Mouse (Mus musculus) left cerebral cortex, adult 2 months (tissue): ENCODE results near the gene A4galt. TPM values are rescaled to one million over a fixed set of nuclear protein-coding genes. Genes with fewer than 3 reads are reported as not detected.

ENCODE experiments used
- DNase-seq, 2 experiments: peaks; one replicate each; pipeline ENCODE4 v3.0.0; 2021 to 2022; ENCODE audit warnings: low spot score in 2 of 2, mixed read lengths in 1 of 2; ENCODE audit errors: extremely low spot score in 1 of 2
- H3K27ac ChIP-seq: fragments of 200-600 bp; 2 replicates; pipeline ENCODE4 v1.8.1; 2022
- H3K4me3 ChIP-seq: fragments of 200-600 bp; 2 replicates; pipeline ENCODE4 v1.8.1; 2022
- CTCF ChIP-seq: fragments of 200-600 bp; IDR thresholded peaks from 2 replicates; pipeline ENCODE4 v1.8.1; 2022; ENCODE audit warnings: antibody characterized with exemption, mild to moderate bottlenecking, moderate library complexity
- intact Hi-C: fragments of 180-260 bp; cut with DNase I; formaldehyde crosslinking; loops from one replicate; pipeline ENCODE4 v1.15.1; 2025
- long read RNA-seq, 2 experiments: library from polyadenylated mRNA; stranded (forward); transcript quantifications; one replicate each; pipeline ENCODE4 v2.0.0; 2021; ENCODE audit warnings: borderline mapping rate in 2 of 2
- total RNA-seq, 2 experiments: library from RNA; stranded (reverse); gene quantifications; 2 replicates each; pipeline ENCODE4 v1.2.3; 2021

The A4galt gene
- total RNA-seq: 1 to 10 TPM; 1.9 to 4.5 TPM
- long read RNA-seq, experiment 1, partial matches to known transcripts: 0 of 1 reads
- long read RNA-seq, experiment 1, other reads (novel, unspliced or antisense): 0 of 1 reads
- long read RNA-seq, experiment 2, partial matches to known transcripts: 0 of 1 reads
- long read RNA-seq, experiment 2, other reads (novel, unspliced or antisense): 1 of 1 reads

DNA sequence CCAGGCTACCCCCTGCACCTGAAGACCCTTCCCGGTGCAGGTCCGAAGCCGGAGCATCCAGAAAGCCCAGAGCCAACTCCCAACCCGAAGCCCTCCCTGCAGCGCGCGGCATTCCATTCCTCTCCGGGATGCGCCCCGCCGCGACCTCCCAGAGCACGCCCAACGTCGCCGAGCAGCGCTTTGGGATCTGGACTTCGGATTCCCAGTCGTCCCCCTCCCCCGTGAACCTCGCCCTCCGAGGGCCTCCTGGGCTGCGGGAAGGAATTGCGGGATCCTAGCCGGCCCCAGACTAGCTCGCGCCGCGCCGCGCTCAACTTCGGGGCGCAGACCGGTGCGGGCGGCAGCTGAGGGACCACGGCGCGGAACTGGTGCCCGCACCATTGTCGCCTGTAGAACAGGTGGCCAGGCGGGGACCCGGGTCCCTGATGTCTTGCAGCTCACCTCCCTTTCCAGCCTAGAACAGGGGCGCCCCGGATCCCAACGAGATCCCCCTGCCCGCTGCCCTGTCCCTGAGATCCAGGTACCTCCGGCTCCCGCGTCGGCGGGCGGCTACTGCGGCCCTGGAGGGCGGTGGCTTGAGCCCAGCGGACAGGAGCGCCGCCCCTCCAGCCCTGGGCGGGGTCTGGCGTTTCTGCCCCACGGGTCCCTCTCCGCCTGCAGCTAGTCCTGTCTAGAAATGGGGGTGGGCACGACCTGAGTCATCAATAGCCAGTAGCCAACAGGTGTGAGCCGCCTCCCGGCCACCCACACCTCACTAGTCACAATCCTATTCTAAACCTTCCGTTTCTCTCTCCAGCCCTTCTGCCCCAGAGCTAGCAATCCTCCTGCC, at the start of gene A4galt:
A4galt (minus strand) TSS at position 599 of the 829 bp plus-strand sequence.
- Histone ChIP-seq H3K4me3 (peak within 1 kb of the TSS; percentile 57), H3K27ac (peak within 1 kb of the TSS; percentile 74)
- peak; percentile 20 to 25 for DNase-seq
- intact Hi-C loops: no loop called here
- no peak for TF ChIP-seq CTCF

DNA sequence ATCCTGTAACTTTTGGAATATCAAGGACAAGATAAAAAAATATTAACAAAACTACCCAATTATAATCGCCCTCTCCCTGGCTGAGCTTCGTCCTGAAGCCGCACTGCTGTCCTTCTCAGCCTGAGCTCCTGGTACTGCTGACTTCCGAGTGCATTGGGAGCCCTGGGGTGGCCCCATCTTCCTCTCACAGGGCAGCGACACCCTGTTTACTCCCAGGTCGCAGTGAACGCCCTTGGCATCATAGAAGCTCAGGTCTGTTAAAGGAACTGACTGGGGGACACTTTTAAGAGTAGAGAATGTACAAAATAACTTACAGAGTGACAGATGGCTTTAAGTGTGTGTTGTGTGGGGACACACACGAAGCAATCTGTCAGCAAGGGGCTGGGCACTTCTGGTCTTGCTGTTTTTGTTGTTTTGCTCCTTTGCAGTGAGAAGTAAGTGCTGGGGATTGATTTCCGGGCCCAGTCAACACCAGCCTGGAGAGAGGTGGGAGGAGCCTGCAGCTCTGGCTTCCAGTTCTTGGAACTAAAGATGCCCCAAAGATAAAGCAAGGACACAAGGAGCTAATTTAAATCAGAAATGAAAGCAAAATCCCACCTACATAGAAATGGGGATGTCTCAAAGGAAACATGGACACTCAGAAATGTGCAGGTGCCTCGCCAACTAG, 48.5 kb upstream of the A4galt start:
- H3K27ac ChIP-seq: peak overlapping the region; percentile 63
- no peak for DNase-seq
- no peak for TF ChIP-seq CTCF
- intact Hi-C loops: loop anchor here (5.0 kb wide), 1 partner anchor 78 kb away; no protein-coding TSS in a partner anchor
- no peak overlapping the region for H3K4me3 ChIP-seq

DNA sequence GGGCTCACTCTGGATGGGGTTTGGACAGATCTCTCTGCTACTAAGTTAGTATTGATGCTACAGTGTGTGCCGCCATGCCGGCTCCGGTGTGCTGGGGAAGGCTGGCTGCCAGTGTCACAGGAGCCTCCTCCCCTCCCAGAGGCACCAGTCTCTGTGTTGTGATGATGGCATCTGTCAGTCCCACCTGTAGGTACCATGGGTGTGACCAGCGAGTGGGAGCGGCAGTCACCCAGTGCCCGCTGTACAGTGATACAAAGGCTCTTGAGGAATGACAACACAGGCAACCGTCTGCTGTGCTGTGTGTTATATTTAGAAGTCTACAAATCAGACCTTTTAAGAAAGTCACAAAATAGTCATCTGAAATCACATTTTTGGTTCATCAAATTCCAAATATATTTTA, 47.9 kb upstream of the A4galt start:
- DNase-seq: no peak
- H3K27ac ChIP-seq: no peak overlapping the region

DNA sequence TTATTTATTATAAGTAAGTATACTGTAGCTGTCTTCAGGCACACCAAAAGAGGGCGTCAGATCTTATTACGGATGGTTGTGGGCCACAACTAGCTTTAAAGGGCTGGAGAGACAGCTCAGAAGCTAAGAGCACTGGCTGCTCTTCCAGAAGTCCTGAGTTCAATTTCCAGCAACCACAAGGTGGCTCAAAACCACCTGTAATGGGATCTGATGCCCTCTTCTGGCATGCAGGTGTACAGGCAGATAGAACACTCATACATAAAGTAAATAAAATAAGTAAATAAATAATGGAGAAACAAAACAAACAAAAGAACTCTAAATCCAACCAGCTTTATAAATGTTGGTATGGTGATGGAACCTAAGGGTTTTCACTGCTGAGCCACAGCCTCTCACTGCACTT, 47.2 kb upstream of the A4galt start:
- H3K27ac ChIP-seq: no peak overlapping the region
- intact Hi-C loops: no loop called here
- TF ChIP-seq CTCF: peak; percentile 30

More for the DNA sequence above, 47.9 kb upstream of the A4galt start:
- intact Hi-C loops: no loop called here
- no peak for TF ChIP-seq CTCF
- H3K4me3 ChIP-seq: no peak overlapping the region

DNA sequence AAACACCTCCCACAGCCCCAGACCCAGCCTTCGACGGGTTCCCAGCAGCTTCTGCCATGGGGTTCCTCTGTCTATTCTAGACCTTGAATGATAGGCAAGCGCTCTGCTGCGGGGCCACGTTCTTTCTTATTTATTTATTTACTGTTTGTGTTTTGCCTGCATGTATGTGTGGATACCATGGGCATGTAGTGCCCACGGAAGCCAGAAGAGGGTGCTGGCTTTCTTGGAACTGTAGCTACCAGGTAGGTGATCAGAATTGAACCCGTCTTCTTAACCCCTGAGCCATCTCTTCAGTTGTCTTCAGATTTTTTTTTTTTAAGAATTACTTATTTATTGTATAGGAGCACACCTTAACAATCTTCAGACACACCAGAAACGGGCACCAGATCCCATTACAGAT, 46.7 kb upstream of the A4galt start:
- intact Hi-C loops: no loop called here
- H3K4me3 ChIP-seq: no peak overlapping the region
- no peak overlapping the region for H3K27ac ChIP-seq
- DNase-seq: no peak
- TF ChIP-seq CTCF: peak; percentile 25

More for the DNA sequence above, 47.2 kb upstream of the A4galt start:
- no peak overlapping the region for H3K4me3 ChIP-seq
- no peak for DNase-seq

DNA sequence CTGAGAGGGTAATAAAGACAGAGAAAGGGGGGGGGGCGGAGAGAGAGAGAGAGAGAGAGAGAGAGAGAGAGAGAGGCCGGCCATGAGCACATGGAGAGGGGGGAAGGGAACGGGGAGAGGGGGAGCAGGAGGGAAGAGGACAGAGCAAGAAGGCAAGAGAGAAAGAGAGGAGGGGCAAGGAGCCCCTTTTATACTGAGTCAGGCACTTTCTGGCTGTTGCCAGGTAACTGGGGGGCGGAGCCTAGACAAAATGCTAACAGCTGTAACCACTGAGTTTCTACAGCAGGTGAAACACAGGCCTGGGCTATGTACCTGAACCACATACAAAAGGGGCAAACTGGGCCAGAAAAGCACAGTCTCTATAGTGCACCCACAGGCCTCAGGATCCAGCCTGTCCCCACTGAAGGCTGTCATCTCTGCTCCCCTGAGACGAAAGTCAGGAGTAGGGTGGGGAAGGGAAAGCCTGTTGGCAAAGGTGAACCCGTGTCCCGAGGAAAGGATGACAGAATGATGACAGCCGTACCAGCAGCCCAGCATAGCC, 45.3 kb upstream of the A4galt start:
- intact Hi-C loops: no loop called here
- no peak for TF ChIP-seq CTCF
- H3K27ac ChIP-seq: no peak overlapping the region
- no peak for DNase-seq
- no peak overlapping the region for H3K4me3 ChIP-seq

DNA sequence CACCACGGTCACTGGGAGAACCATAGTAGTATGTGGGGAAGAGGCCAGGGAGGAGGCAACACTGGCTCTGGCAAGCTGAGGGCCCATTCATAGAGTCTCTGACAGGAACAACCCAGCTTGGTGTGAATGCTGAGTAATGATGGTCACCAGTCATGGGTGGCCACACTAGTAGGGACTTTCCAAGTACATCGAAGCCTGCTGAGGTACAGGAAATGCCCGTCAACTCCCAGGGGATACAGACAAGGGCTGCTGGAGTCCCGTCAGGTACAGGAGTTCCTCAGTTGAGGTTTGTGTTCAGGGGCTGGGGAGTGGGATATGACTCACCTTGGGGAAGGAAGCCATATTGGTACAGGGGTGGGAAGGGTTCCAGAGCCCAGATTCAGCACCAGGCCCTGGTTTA, 44.5 kb upstream of the A4galt start:
- TF ChIP-seq CTCF: no peak
- H3K27ac ChIP-seq: no peak overlapping the region
- intact Hi-C loops: no loop called here
- H3K4me3 ChIP-seq: no peak overlapping the region
- no peak for DNase-seq

DNA sequence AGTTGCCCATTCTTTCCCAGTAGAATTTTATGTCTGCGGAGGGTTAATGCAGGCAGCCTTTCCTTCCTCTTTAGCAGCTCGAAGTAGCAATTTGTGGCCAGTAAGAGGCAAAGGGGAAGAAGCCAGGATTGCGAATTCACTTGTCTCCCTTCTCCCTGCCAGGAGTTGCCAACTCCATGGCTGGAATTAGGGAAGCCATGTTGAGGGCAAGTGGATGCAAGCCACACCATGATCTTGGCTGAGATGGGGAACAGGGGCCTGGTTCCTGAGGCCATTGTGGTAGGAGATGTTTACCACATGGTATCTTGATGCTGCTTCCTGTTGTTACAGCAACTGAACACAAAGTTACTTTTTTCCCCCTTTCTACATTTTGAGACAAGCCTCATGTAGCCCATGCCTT, 43.4 kb upstream of the A4galt start:
- DNase-seq: no peak
- no peak for TF ChIP-seq CTCF
- no peak overlapping the region for H3K27ac ChIP-seq
- no peak overlapping the region for H3K4me3 ChIP-seq
- intact Hi-C loops: no loop called here

DNA sequence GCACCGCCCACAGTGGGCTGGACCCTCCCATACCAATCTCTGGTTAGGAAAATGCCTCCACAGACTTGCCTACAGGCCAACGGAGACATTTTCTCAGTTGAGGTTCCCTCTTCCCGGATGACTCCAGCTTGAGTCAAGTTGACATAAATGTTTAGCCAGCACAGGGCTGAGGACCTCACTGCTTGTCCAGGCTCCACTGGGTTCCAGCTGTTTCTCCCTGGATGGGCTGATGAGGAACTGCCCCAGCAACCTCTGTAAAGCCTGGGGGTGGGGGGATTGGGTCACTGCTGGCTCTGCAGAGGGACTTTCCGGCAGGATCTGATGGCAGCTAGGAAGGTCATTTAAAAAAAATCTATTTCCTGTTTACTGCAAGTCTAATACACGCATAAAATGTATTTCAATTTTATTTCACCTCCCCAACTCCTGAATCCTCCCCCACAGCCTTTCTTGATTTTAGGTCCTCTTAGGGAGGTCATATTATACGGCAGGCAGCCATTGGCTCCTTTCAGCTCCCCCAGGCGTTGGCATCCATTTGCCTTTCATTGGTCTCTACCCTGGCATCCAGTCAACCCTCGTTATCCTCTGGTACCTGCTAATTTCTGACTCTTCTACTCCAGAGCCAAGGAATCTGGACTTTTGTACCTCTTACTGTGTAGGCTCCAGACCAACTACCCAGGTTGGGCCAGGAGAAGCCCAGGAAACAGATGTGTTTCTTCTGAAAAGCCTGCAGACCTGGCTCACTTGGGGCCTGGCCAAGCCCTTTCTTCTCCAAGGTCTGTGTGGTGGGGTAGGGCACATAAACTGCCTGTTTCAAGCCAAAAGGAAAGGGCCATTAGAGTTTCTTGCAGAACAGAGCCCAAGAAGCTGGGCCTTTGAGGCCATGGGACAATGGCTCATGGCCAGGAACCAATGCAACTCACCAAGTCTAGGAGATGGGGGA, 42.4 kb upstream of the A4galt start:
- no peak for DNase-seq
- Histone ChIP-seq H3K4me3 (no peak overlapping the region), H3K27ac (no peak overlapping the region)
- TF ChIP-seq CTCF: no peak
- intact Hi-C loops: no loop called here

DNA sequence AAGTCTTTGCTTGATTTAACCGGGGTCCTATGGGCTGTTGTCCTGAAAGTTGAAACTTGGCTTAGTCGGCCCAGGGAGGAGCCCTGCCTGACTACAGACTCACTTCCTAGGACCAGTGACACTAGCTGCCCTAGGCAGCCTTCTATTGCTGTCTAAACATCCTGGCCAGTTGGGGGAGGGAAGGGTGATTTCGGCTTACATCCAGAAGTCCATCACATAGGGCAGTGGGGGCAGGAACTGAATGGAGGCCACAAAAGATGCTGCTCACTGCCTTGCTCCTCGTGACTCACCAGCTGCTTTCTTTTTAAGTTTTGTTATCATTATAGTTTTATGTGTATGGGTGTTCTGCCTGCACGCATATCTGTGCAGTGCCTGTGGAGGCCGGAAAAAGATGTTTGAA, 41.6 kb upstream of the A4galt start:
- Histone ChIP-seq H3K27ac (no peak overlapping the region), H3K4me3 (no peak overlapping the region)
- no peak for TF ChIP-seq CTCF
- DNase-seq: no peak
- intact Hi-C loops: no loop called here
